Mouse (Mus musculus) spleen, postnatal 0 days (tissue): ENCODE measurements around the gene Gm3127. TPM values are rescaled to one million over a fixed set of nuclear protein-coding genes. Genes with fewer than 3 reads are reported as not detected.

Experiments
- polyA plus RNA-seq: library from polyadenylated mRNA; unstranded; fragments of >200 nt; fragmentation: Nextera tagmentation; extraction: Ambion mirVana; gene quantifications from 2 replicates; pipeline ENCODE4 v1.2.1, GENCODE M21; 2015

Gm3127 gene
- not detected in 2 replicates for polyA plus RNA-seq

DNA sequence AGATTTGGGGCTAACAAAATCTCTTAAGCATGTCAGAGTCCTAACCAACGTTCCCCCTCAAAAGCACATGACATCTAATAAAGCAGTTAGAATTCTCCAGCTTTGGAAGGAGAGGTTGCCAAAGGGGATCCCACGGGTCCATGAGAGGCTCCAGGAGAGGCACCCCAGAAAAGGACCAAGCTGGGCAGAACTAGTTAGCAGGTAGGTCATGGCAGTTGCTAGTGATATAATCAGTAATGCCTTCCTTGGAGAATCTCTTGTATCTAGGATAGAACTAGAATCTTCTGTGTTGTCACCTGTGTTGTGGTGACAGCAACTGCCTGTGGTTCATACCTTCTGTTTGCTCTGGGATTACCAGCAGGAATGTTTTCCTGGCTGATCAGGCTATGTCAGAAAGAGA, at the start of gene Gm3127:
Gene Gm3127 (plus strand): TSS at position 301 of the 400 bp plus-strand sequence.

DNA sequence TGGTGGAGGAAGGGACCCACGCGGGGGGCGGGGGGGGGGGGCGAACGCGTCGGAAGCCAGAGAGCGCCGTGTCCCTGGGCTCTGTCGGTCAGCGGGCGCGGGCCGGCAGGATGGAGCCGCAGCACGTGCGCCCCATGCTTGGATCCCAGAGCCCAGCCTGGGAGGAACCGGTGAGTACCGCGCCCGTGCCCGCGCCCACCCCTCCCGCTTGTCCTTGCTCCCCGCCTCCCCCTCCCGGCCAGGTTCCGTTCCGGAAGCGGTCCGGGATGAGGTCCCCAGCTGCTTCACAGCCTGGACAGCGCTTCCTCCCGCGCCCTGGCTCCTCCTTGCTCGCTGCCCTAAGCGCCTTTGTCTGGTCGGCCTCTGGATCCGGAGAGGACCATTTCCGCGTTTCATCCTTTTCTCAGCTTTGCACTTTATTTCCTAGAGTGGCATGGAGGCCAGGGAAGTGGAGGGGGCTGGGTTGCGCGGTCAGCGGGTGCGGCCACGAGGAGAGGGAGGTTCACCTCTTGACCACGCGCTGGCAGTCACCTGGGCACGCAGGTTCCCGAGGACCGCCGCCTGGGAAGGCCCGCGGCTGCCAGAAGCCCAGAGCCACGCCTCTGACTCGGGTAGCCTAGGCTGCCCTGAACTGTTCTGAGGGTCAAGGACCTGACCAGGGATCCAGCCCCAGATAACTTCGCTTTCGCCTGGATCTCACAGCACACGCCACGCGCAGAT, 17.8 kb downstream of the Gm3127 start, which contains the start of gene Gm2974:
Gene Gm2974 (plus strand): TSS at position 86 of the 720 bp plus-strand sequence.

Other genes with a start within 250 kb of the Gm3127 start
- gene Gm3029, start 233.3 kb upstream of the Gm3127 start, polyA plus RNA-seq, result 0.25 TPM in 1 of 2 replicates, not detected in the other
- not detected in 2 replicates for gene Gm3095, start 201.5 kb upstream of the Gm3127 start, polyA plus RNA-seq
- gene Gm3099, start 166.6 kb upstream of the Gm3127 start, polyA plus RNA-seq, result not detected in 2 replicates
- gene Gm5796, start 141.1 kb upstream of the Gm3127 start, polyA plus RNA-seq, result not detected in 2 replicates
- 0.10 TPM in 1 of 2 replicates, not detected in the other for gene Gm3115, start 80.9 kb upstream of the Gm3127 start, polyA plus RNA-seq
- gene Gm8108, start 54.5 kb upstream of the Gm3127 start, polyA plus RNA-seq, result 0.11 TPM in 1 of 2 replicates, not detected in the other
- 0.12 TPM in 1 of 2 replicates, not detected in the other for gene Gm2974, start 17.5 kb downstream of the Gm3127 start, polyA plus RNA-seq
- 0.07 TPM in 1 of 2 replicates, not detected in the other for gene Gm3138, start 84.6 kb downstream of the Gm3127 start, polyA plus RNA-seq
- gene Gm3149, start 152.3 kb downstream of the Gm3127 start, polyA plus RNA-seq, result not detected in 2 replicates
- gene 2610042L04Rik, start 169.7 kb downstream of the Gm3127 start, polyA plus RNA-seq, result not detected in 2 replicates
- not detected in 2 replicates for gene Gm3159, start 232.5 kb downstream of the Gm3127 start, polyA plus RNA-seq